Mouse (Mus musculus): Measurements from ENCODE around the gene Anks3. TPM values are rescaled to one million over a fixed set of nuclear protein-coding genes. Genes with fewer than 3 reads are reported as not detected.
A peak's percentile ranks its signal among the peaks of the same experiment; 100 is the strongest.

Gene Anks3
- total RNA-seq, 2 experiments from 2014 or later, result 47.3 to 51.6 TPM

DNA sequence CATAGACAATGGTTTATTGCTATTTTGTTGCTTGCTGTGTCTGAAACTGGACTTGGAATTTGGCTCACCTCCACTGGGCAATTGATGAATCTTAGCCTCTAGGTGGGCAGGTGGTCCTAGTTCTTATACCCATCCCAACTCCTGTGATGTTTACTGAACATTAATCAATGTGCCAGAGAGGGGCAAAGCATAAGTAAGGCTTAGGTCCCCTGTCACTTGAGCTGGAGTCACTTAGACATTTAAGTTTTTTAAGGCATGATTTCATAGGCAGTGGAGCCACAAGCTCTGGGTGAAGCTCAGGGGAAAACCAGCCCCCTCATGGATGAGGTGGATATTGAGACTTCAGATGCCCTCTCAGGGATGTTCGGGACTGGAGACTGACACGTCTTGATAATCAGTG is 25.5 kb downstream of the Anks3 start, which contains the start of gene Nudt16l1:
Gene Nudt16l1 (plus strand): TSS at position 301 of the 400 bp plus-strand sequence.
- DNase-seq (ENCODE audit: extremely low spot score in 1 of 2, low spot score in 2 of 2), result no peak
- intact Hi-C loops (cut with DNase I), result no loop called here

GRCm38 (mm10) chr16:4937351-4938190 is 26.4 kb downstream of the Anks3 start:
- intact Hi-C loops (cut with DNase I), result no loop called here
- DNase-seq (ENCODE audit: extremely low spot score in 1 of 2, low spot score in 2 of 2), result no peak

DNA sequence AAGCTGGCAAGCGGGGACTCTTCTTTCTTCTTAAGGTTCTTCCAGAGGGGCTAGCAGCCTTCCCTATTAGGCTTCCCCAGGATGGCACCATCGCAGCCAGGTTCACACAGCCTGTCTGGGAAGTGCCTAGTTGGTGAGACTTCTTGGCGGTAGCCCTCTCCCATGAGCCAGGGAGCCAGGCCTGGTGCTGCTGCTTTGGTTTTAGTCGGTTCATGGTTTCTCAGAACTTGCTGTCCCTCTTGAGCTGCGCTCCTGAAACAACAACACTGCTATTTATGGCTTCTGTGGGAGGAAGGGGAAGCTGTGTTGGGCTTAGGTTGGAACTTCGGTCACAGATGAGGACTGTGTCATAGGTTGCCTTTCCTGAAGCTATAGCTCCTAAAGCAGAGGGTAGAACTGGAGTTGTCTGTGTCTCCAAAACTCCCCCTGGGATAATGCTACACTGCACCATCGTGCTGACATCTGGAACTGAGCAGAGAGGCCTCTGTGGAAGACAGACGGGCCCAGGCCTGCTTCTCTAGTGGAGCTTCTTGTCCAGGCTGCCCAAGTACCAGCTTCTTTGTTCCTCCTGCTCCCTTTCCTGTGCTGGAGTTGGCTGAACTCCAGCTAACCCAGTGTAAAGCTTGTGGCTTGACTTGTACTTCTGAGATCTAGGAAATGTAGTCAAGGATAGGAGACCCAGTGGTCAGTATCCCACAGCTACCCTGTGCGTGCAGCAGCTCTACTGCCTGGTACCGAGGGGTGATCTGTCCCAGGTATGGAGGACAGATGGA is 27.9 kb downstream of the Anks3 start:
- no peak for DNase-seq (ENCODE audit: extremely low spot score in 1 of 2, low spot score in 2 of 2)
- intact Hi-C loops (cut with DNase I), result no loop called here

- no peak for DNase-seq (ENCODE audit: extremely low spot score in 1 of 2, low spot score in 2 of 2)
- intact Hi-C loops (cut with DNase I), result no loop called here
Measured at GRCm38 (mm10) chr16:4935430-4935829, 28.6 kb downstream of the Anks3 start.

GRCm38 (mm10) chr16:4932429-4932828 is 31.6 kb downstream of the Anks3 start:
- peak in 1 of 2 experiments; percentile 72 for DNase-seq (ENCODE audit: extremely low spot score in 1 of 2, low spot score in 2 of 2)
- intact Hi-C loops (cut with DNase I), result no loop called here

DNA sequence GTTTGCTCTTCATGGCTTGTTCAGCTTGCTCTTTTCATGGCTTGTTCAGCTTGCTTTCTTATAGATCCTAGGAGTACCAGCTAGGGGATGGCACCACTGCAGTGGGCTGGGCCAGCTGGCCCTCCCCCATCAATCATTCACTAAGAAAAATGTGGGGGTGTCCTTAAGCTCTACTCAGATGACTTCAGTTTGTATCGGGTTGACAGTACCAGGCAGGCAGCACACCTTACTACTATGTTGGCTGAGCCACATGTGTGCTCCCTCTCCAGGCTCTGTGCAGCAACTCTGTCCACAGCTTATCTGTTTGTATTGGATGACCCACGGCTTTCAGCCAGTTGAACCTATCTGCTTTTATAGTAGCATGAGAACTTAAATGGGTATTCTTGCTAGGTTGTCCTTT is 35.5 kb downstream of the Anks3 start:
- intact Hi-C loops (cut with DNase I), result no loop called here
- DNase-seq (ENCODE audit: extremely low spot score in 1 of 2, low spot score in 2 of 2), result no peak

DNA sequence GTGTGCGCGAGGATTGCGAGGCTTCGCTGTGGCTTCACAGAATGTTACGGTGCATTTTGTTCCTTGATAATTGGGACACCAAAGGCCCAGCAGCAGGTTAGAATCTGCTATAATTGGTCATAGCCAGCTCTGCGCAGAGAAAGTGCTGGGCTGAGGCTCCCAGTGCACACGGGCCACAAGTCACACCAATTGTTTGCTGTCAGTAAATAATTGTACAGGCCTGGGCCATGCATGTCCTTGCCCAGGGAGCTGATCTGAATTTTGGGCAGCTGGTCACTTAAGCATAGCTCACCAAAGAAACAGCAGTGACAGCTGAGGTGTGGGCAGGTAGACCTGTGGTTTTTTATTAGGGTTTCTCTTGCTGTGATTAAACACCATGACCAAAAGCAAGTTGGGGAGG is 36.0 kb downstream of the Anks3 start:
- intact Hi-C loops (cut with DNase I), result no loop called here
- DNase-seq (ENCODE audit: extremely low spot score in 1 of 2, low spot score in 2 of 2), result no peak

GRCm38 (mm10) chr16:4923996-4924395 is 40.0 kb downstream of the Anks3 start:
- intact Hi-C loops (cut with DNase I), result no loop called here
- DNase-seq (ENCODE audit: extremely low spot score in 1 of 2, low spot score in 2 of 2), result no peak

- DNase-seq (ENCODE audit: extremely low spot score in 1 of 2, low spot score in 2 of 2), result peak in 1 of 2 experiments; percentile 29
- intact Hi-C loops (cut with DNase I), result no loop called here
Measured at GRCm38 (mm10) chr16:4922481-4922880, 41.5 kb downstream of the Anks3 start.

- intact Hi-C loops (cut with DNase I), result no loop called here
- peak in 1 of 2 experiments; percentile 28 for DNase-seq (ENCODE audit: extremely low spot score in 1 of 2, low spot score in 2 of 2)
Measured at GRCm38 (mm10) chr16:4920556-4920955, 43.4 kb downstream of the Anks3 start.

DNA sequence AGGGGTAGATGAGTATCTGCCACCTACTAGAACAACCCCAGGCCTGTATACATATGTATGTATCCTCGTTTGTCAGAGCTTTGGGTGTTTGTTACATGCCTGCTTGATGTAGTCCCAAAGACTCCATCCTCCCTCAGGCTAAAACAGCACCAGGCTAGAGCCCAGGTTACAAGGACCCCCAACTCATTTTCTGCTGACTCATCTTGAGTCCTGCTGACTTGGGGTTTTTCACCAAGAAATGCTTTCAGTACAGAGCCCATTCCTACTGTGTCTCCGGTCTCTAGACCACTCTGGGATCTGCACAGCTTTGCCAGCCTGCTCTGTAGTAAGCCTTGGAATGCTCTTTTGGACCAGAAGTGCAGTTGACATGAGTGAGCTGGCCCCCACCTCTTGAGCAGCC is 47.4 kb downstream of the Anks3 start:
- intact Hi-C loops (cut with DNase I), result no loop called here
- no peak for DNase-seq (ENCODE audit: extremely low spot score in 1 of 2, low spot score in 2 of 2)

- intact Hi-C loops (cut with DNase I), result no loop called here
- DNase-seq (ENCODE audit: extremely low spot score in 1 of 2, low spot score in 2 of 2), result no peak
Measured at GRCm38 (mm10) chr16:4915931-4916330, 48.1 kb downstream of the Anks3 start.

GRCm38 (mm10) chr16:4913783-4914735 is 49.9 kb downstream of the Anks3 start:
- DNase-seq (ENCODE audit: extremely low spot score in 1 of 2, low spot score in 2 of 2), result peak; percentile 78 to 85
- intact Hi-C loops (cut with DNase I), result no loop called here

DNA sequence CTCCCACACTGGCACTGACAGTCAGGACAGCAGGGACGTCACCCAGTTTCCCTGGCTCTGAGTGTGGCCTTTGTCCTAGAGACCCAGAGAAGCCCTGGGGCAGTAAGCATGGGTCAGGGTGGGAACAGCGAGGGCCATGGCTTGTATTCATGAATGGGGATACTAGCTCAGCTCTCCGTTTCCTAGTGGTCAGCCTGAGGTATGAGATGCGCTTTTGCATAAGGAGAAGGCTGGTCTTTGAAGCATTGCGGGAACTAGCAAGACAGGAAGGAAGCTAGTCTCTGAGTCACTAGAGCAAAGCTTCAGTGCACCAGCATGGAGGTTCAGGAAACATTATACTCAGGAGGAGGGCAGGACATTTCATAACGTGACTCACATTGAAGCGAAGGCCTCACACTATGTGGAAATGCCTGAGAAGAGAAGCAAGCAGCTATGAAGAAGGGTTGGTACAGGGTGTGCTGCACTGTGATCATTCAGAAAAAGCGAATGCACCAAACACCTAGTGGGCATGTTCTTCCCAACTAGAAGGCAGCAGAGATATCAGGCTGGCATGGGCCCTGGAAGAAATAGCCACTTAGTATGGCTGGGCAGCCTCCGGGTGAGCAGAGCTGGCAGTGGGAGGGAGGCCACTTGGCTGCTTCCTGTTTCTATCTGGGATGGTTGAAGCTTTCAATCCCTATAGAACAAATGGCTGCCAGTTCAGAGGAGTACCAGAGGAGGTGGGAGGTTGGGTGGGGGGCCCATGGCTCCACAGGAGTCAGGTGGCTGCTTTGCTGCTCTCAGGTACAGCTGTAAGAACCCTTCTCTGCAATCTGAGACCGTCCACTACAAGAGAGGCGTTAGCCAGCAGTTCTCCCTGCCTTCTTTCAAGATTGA is 50.9 kb downstream of the Anks3 start:
- no peak for DNase-seq (ENCODE audit: extremely low spot score in 1 of 2, low spot score in 2 of 2)
- intact Hi-C loops (cut with DNase I), result no loop called here

DNA sequence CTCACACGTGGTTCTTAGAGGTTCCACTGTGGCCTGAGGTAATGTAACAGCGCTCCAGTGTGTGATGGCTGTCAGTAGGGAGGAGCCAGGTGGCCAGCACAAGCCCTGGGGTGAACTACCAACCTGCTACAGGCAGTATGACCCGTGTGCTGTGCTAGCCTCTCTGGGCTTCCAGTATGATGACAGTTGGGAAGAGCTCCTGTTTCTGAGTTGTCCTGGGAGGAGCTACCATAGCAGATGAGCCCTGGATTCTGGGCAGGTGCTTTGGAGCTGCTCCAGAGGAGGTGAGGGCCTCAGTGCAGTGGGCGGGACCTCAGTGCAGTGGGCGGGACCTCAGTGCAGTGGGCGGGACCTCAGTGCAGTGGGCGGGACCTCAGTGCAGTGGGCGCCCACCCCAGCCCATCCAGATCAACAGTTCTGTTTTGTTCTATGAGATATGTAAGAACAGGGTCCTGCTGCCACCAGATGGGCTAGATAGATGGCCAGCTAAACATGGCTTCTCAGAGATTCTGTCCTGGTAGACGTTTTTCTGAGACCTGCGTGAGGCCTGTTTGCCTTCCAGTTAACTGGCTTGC is 51.8 kb downstream of the Anks3 start:
- intact Hi-C loops (cut with DNase I), result no loop called here
- DNase-seq (ENCODE audit: extremely low spot score in 1 of 2, low spot score in 2 of 2), result no peak

DNA sequence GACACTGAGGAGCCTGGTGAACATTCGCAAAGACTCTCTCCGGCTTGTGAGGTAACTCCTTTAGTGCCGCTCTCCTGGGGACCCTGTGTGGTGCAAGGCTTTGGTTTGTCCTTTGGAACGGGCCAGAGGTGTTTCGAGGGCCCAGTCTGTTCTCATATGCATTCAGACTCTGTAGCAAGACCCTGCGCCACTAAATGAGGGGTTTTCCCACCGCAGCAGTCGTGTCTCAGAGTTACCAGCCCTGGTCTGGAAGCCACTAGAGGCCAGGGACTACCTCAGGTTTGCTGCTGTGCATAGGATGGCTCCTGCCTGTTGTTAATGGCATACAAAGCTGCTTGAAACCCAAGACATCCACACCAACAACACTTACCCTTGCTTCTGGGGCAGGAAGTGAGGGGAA is 53.2 kb downstream of the Anks3 start:
- no peak for DNase-seq (ENCODE audit: extremely low spot score in 1 of 2, low spot score in 2 of 2)
- intact Hi-C loops (cut with DNase I), result no loop called here

- no peak for DNase-seq (ENCODE audit: extremely low spot score in 1 of 2, low spot score in 2 of 2)
Measured at GRCm38 (mm10) chr16:4909745-4910144, 54.3 kb downstream of the Anks3 start.

DNA sequence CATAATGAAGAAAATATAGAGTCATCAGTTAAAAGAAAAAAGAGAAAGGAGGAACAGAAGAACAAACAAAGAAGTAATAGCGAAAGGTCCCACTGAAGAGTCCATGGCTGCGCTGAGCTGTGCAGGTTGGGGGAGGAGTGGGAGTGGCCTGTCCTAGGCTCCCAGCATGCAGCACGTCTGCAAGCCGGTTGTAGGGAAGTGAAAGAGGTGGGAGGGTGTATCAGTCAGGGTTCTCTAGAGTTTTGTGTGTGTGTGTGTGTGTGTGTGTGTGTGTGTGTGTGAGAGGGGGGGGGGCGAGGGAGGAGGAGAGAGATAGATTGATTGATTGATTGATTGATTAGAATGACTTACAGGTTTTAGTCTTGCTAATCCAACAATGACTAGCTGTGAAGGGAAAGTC is 56.0 kb downstream of the Anks3 start:
- no peak for DNase-seq (ENCODE audit: extremely low spot score in 1 of 2, low spot score in 2 of 2)
- intact Hi-C loops (cut with DNase I), result no loop called here

More at GRCm38 (mm10) chr16:4909745-4910144, 54.3 kb downstream of the Anks3 start:
- intact Hi-C loops (cut with DNase I), result no loop called here
